Mouse (Mus musculus): ENCODE measurements around the gene Ptprr. TPM values are rescaled to one million over a fixed set of nuclear protein-coding genes. Genes with fewer than 3 reads are reported as not detected.

The Ptprr gene
- total RNA-seq, 2 experiments from 2014 or later: 26.1 to 29.0 TPM

DNA sequence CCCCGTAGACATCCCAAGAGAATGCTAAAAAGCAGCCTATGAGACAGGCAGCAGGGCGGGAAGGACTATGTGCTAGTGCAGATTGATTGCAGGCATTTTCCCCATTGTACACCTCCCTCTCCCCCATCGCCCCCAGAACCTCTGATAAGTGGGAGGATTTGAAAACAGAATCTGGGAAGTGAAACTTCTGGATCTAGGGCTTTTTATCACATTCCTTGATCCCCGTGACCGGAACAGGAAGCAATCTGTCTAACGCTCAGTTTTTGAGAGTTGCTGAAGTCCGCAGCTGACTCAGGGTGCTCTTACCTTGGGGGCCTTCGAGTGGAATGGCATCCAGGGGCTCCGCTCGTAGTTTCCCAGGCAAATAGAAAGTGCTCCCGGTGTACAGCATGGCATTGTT lies 246.5 kb downstream of the Ptprr start:
- DNase-seq (ENCODE audit: low spot score in 2 of 2): no peak

DNA sequence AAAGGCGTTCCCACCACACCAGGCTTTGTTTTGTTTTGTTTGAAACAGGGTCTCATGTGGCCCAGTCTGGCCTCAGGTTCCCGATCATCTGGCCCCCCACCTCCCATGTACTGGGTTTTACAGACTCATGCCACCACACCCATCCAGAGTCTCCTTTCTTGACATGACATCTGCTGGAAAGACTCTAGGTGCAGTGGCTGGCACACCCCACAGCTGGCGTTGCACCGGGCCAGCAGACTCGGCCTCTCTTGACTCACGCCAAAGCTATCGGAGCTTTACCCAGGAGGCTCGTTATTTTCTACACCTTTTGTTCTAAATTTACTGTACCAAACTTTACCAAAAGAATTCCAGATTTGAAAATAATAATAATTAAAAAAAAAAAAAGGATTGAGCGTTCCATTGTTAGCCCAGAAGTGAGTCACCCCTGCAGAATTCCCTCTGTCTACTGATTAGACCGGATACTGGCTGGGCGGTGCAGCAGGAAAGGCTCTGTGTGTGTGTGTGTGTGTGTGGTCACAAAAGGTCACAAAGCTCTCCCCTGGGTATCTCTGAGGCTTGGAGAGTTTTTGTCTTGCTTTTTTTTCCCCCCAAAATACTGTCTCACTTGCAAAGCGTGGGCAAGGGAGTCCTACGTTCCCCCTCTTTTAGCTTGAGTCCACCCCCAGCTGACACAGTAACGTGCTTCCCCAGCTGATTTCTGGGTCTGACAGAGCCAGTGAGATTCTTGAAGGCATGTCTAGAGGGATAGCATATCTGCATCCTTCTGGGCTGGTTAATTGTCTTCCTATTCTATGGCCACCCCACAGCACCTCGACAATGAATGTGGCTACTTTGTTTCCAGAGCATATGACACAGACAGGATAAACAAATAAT lies 248.8 kb downstream of the Ptprr start:
- DNase-seq (ENCODE audit: low spot score in 2 of 2): no peak

DNA sequence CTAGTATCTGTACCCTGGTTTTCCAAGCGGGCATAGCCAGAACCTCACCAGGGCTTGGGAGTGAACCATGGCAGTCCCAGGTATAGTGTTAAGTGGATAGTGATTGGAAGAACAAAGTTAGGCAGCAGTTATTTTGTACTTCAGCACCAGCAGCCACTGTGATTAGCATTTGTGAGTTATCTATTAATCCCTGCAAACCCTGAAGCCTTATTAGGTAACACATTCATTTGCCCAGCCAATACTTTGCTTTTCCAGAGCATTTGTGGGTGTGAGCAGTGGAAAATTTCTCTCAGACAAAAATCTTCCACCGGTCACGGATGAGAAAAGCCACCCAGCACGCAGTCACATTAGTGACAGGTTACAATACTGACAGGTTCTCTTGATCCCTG lies 249.4 kb downstream of the Ptprr start:
- no peak for DNase-seq (ENCODE audit: low spot score in 2 of 2)

- no peak for DNase-seq (ENCODE audit: low spot score in 2 of 2)
Measured at GRCm38 (mm10) chr10:116268343-116268742, 250.3 kb downstream of the Ptprr start.

DNA sequence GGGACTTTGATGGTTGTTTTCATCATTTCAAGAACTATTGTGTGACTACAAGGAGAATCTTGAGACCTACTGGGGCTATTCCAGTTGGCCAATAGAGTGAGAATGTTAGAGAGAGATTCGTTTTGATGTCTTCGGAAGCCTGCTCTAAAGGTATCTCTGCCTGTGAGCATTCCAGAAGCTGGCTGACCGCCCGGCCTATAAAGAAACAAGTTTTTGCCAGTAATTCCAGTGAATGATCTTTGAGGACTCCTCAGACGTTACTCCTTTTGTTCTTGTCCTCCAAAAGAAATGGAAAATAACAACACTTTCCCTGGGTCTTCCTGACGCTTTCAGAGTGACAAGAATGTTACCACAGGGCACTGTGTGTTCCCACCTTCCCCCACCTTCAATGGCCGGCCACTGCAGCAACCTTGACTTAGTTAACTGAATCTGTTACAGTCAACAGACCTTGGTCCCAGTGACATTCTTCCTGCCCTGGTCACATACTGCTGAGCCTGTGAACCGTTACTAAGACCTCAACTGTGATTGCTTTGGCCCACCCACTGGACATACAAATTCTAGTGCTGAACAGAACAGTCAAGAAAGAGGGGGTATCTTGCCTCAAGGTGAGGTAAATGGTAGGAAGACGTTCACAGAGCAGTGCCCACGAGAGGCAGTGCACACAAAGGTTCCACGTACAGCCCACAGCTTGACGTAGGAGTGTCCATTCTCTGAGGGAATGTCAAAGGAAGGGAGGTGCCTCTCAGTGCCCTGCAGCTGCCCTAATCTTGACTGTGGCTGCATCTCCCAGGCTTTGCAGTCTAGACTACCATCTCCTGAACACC lies 252.8 kb downstream of the Ptprr start:
- no peak for DNase-seq (ENCODE audit: low spot score in 2 of 2)

GRCm38 (mm10) chr10:116271470-116271915 lies 253.5 kb downstream of the Ptprr start:
- no peak for DNase-seq (ENCODE audit: low spot score in 2 of 2)

DNA sequence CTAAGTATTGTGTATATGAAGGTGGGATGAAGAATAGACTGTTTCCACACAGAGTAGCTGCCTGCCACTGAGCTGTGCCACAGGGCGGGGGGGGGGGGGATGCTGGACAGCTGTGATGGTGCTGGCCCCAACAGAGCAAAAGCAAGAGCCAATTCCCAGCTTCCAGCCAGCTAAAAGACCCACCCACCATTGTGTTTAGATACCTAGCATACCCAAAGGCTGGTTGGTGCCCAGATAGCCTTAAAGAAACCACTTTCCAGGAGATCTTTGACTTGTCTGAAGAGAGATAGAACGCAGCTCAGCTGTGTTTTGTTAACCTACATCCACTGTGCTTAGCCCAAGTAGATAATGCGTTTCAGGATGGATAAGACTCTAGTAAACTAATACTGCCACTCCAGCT lies 254.1 kb downstream of the Ptprr start:
- DNase-seq (ENCODE audit: low spot score in 2 of 2): no peak

DNA sequence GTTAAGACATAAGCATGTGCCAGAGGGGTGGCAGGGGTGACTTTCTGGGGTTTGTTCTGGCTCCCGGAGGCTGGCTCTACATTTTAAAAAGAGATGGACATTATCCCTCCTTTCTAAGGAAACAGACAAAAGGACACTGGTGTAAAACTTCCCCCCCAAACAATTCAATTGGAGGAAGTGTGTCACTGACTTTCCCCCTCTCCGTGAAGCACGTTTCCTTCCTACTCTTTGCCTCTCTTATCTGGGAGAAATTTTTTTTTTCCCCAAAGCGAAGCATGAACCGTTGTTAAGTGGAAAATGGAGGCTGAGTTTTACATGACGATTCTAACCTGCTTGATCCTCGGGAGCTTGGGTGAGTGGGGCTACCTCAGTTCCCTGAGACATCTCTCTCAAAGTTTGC lies 257.3 kb downstream of the Ptprr start, which contains the start of gene Ptprb:
Gene Ptprb (plus strand): TSS at position 244 of the 400 bp plus-strand sequence.
- DNase-seq (ENCODE audit: low spot score in 2 of 2): no peak

GRCm38 (mm10) chr10:116286697-116287344 lies 268.8 kb downstream of the Ptprr start:
- no peak for DNase-seq (ENCODE audit: low spot score in 2 of 2)

GRCm38 (mm10) chr10:116288130-116288529 lies 270.1 kb downstream of the Ptprr start:
- DNase-seq (ENCODE audit: low spot score in 2 of 2): no peak

GRCm38 (mm10) chr10:116290483-116290882 lies 272.5 kb downstream of the Ptprr start:
- DNase-seq (ENCODE audit: low spot score in 2 of 2): no peak

DNA sequence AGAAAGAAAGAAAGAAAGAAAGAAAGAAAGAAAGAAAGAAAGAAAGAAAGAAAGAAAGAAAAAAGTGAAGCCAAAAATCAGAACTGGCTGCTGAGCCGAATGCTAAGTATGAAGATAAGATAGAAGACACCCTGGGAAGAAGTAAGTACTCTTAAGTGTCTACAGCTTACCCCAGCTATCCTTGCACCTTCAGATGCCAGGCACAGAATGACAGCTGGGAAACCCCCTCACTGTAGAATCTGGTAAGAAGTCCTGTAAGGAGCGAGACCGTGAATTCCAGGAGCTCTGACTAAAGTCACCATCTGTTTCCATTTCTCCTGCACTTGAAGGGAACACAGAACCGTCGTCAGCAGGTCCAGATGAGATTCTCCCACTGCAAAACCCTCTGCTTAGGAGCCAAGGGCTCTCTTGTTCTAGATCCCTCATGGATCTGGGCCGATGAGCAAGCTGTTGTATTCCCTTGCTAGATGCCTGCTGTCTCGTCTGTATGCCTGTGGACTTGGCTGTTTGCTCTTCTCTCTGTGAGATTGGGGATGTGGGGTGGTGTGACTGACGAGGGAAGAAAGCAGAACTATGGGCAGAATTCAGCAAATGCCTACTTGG lies 273.2 kb downstream of the Ptprr start:
- DNase-seq (ENCODE audit: low spot score in 2 of 2): peak; percentile 8 to 16

DNA sequence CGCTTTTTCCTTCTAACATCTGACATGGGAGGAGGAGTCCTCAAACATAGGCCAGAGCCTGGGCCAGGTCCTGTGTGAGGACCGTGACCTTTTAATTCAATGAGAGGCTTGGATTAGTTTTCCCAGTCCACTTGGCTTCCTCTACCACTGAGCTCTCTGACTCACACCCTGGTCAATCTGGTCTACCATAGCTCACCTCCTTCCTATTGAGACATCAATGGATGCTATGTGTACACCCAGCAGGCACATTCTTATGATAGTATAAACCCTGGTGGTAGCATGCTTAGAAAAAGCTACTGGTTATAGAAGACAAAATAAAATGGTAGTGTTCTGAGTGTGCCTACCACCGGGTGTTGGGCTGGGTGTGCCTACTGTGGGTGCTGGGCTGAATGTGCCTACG lies 278.4 kb downstream of the Ptprr start:
- DNase-seq (ENCODE audit: low spot score in 2 of 2): no peak

- no peak for DNase-seq (ENCODE audit: low spot score in 2 of 2)
Measured at GRCm38 (mm10) chr10:116297854-116298253, 279.8 kb downstream of the Ptprr start.

GRCm38 (mm10) chr10:116300824-116301223 lies 282.8 kb downstream of the Ptprr start:
- DNase-seq (ENCODE audit: low spot score in 2 of 2): no peak

- DNase-seq (ENCODE audit: low spot score in 2 of 2): peak; percentile 15 to 34
Measured at GRCm38 (mm10) chr10:116301258-116301657, 283.2 kb downstream of the Ptprr start.

DNA sequence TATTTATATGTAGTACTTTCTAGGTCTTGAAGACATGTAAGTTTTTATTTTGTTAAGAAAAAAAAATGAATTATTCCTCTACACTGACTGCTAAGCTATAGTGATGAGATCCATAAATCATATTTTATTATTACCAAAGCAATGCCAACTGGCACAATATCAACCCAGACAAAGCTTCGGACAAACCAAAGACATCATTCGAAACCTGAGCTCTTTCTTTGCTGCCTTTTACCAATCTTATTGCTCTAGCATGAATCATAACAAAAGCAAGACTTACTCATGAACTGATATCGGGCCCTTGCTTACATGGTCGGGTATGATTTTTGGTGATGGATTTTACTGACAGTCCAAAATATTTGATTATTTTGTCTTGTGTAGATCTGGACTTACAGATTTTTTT lies 286.3 kb downstream of the Ptprr start:
- DNase-seq (ENCODE audit: low spot score in 2 of 2): no peak

- no peak for DNase-seq (ENCODE audit: low spot score in 2 of 2)
Measured at GRCm38 (mm10) chr10:116309460-116309859, 291.4 kb downstream of the Ptprr start.

DNA sequence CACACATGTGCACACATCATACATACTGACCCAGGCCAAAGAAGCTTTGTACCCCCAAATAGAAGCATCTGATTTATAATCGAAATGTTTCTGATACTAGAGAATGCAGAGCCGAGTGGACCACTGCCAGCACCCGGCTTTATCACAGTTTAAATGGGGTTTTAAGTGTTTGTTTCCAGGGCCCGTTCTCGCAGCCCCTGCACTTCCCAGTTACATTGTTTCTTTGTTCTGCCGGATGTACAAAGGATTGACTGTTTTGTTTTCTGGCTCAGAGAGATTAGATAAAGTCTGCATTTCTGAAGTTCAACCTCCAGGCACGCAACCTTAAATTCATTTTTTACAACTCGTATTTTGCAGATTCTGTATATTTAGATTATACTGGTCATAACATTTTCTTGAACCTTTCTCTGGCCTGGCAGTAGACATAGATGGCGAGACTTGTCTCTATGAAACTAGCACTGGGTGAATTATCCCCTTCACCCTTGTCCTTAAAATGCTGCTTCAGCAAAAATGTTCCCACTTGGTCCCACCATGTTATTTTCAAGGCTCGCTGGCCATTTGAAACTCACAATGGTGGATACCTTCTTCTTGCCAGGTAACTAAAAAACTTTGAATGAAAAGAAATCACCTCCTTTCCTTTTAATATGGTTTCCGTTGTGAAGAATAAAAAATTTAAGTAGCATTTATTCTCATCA lies 292.6 kb downstream of the Ptprr start:
- no peak for DNase-seq (ENCODE audit: low spot score in 2 of 2)

- peak; percentile 84 to 87 for DNase-seq (ENCODE audit: low spot score in 2 of 2)
Measured at GRCm38 (mm10) chr10:116319246-116319645, 301.2 kb downstream of the Ptprr start.

All from layer of hippocampus, postnatal 10 days (tissue).